Mouse (Mus musculus) G1E (cell line): Measurements from ENCODE around the gene Pofut2.

ENCODE experiments used
- CTCF ChIP-seq: IDR thresholded peaks from 2 replicates; pipeline ENCODE4 v1.5.1; 2012; ENCODE audit warnings: low read depth, low read length, inconsistent platforms, mixed read lengths
- GATA2 ChIP-seq: IDR thresholded peaks from 2 replicates; pipeline ENCODE4 v1.6.1; 2012; ENCODE audit warnings: low read depth, low read length, inconsistent platforms, borderline replicate concordance

- TF ChIP-seq CTCF (no peak), GATA2 (no peak)
These were observed 10.1 kb downstream of the Pofut2 start for GRCm38 (mm10) chr10:77269129-77269528.
